Mouse (Mus musculus) embryonic facial prominence, embryonic 12.5 days (tissue): ENCODE results near the gene Fbxo48. TPM values are rescaled to one million over a fixed set of nuclear protein-coding genes. Genes with fewer than 3 reads are reported as not detected.

Experiments
- ATAC-seq: fragments of 200-750 bp; cut with Nextera tagmentation; 2 replicates; pipeline ENCODE4 v1.8.0; 2017; ENCODE audit not compliant: insufficient number of reproducible peaks, insufficient read depth, low FRiP score, low TSS enrichment
- H3K27ac ChIP-seq: fragments of 300-500 bp; sonication (generic); 2 replicates; pipeline ENCODE4 v1.5.1; 2016; ENCODE audit warnings: mild to moderate bottlenecking
- H3K27me3 ChIP-seq: fragments of 300-500 bp; sonication (generic); 2 replicates; pipeline ENCODE4 v1.6.1; 2016; ENCODE audit warnings: mild to moderate bottlenecking, moderate library complexity
- H3K36me3 ChIP-seq: fragments of 300-500 bp; sonication (generic); 2 replicates; pipeline ENCODE4 v1.6.1; 2016; ENCODE audit warnings: mild to moderate bottlenecking
- H3K4me1 ChIP-seq: fragments of 300-500 bp; sonication (generic); 2 replicates; pipeline ENCODE4 v1.6.1; 2016
- H3K4me2 ChIP-seq: fragments of 300-500 bp; sonication (generic); replicated peaks from 2 replicates; pipeline ENCODE4 v1.6.1; 2016; ENCODE audit warnings: mild to moderate bottlenecking, moderate library complexity
- H3K4me3 ChIP-seq: fragments of 300-500 bp; sonication (generic); 2 replicates; pipeline ENCODE4 v1.5.1; 2016; ENCODE audit warnings: mild to moderate bottlenecking
- H3K9ac ChIP-seq: fragments of 300-500 bp; sonication (generic); 2 replicates; pipeline ENCODE4 v1.6.1; 2016; ENCODE audit warnings: mild to moderate bottlenecking, moderate library complexity
- H3K9me3 ChIP-seq: fragments of 300-500 bp; sonication (generic); 2 replicates; pipeline ENCODE4 v1.6.1; 2016; ENCODE audit warnings: mild to moderate bottlenecking, moderate library complexity
- WGBS: fragments of 180-500 bp; shearing (Covaris S2); methylation state at CpG from one replicate; pipeline ENCODE4 v1.1.7; 2016; 5-methylcytosine and 5-hydroxymethylcytosine counted together
- polyA plus RNA-seq: library from polyadenylated mRNA; unstranded; fragments of >200 nt; fragmentation: Nextera tagmentation; extraction: Ambion mirVana; gene quantifications from 2 replicates; pipeline ENCODE4 v1.2.1, GENCODE M21; 2016

The Fbxo48 gene
- polyA plus RNA-seq, 1 experiment from 2014 or later, result 1.6 TPM

DNA sequence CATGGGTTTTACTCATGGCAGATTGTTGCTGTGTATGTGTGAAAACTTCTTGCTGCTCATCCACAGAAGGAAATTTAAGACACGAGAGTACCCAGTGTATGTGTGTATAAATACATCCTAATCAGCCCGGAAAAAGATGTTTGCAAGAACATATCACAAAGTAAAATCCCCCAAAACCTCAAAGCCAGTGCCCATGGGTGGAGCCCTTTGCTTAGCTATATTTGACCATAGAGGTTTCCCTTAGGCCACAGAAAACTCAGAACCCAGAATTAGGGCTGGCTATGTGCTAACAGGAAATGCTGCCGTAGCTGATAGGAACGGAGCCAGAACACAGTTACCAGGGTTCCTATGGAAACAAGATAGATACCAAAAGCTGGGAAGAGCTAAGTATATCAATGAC, 25.8 kb downstream of the Fbxo48 start:
- WGBS, result 84% methylated on average over 4 of the region's 4 CpGs
- Histone ChIP-seq H3K36me3 (no peaks in the 10 kb centered on the region), H3K4me1 (no peaks in the 10 kb centered on the region), H3K9ac (no peak overlapping the region), H3K27ac (no peak overlapping the region), H3K9me3 (no peaks in the 10 kb centered on the region), H3K27me3 (no peaks in the 10 kb centered on the region), H3K4me2 (no peak overlapping the region), H3K4me3 (no peak overlapping the region)
- ATAC-seq, result no peak

DNA sequence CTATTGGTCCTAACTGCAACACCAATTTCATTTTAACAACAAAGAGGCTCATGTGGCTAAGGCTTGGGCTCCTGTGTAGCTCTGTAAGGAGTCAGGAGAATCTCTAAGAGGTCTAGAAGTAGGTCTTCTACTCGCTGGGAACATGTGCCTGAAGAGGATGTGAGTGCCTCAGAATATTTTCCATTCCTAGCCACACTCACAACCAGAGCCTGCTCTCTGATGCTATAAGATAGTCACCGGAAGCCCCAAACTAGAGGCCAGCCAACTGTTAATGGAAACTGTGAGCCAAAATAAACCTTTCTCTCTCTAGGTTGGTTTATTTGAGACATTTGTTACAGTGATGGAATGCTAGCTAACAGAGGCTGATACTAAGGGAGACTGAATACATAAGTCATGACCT, 26.4 kb downstream of the Fbxo48 start:
- Histone ChIP-seq H3K27ac (no peak overlapping the region), H3K27me3 (no peaks in the 10 kb centered on the region), H3K9me3 (no peaks in the 10 kb centered on the region), H3K36me3 (no peaks in the 10 kb centered on the region), H3K9ac (no peak overlapping the region), H3K4me3 (no peak overlapping the region), H3K4me1 (no peaks in the 10 kb centered on the region), H3K4me2 (no peak overlapping the region)
- no peak for ATAC-seq
- 67% methylated on average over 2 of the region's 2 CpGs for WGBS

DNA sequence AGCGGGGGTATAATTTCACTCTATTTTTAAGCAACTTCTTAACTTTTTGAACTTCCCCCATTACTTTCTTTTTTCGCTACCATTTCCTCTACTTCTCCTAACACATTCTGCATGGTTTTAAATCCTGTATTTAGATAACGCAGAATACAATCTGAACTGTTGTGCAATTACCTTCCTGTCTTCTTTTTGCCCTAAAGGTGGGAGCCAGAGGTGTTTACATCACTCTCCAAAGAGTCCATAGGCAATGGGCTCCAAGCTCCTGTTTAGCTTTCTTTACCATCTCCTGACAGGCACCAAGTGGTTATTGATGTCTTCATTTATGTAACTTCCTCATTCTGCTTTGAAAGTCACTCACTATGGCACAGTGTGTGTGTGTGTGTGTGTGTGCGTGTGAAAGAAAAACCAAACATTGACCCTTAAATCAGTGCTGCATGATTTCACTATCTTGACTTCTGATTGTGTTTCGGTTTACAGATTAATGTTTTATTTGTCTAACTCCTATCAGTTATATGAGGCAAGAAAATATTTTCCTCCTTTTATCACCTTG, 27.1 kb downstream of the Fbxo48 start:
- Histone ChIP-seq H3K36me3 (no peaks in the 10 kb centered on the region), H3K27ac (no peak overlapping the region), H3K4me3 (no peak overlapping the region), H3K9me3 (no peaks in the 10 kb centered on the region), H3K4me2 (no peak overlapping the region), H3K9ac (no peak overlapping the region), H3K4me1 (no peaks in the 10 kb centered on the region), H3K27me3 (no peaks in the 10 kb centered on the region)
- ATAC-seq, result no peak
- WGBS, result 89% methylated on average over 5 of the region's 5 CpGs

DNA sequence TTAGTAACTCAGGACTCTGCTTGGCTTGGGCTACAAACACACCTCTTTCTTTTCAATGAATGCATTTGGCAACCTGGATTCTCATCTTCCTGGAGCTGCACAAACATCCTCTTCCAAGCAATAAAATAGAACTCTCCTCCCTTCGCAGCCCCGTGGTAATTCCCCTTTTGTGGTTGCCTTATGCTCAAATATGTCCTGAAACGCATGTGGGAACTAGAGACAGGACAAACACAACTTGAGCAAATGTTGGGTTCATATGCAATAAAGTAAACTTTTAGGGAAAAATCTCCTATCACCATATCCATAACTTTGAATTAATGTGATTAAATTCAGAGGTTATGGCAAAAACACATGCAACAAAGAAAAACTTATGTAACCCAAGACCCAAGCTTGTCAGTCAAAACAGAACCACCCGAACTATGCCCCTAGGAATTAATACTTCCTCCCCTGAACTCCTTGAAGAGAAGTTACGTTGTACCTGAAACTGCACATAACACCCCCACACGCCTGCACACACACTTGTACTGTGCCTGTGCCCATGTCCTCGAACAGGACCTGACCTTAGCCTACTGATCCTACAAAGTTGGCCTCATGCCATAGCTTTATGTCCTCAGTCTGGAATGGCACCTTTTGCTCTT, 35.5 kb downstream of the Fbxo48 start:
- Histone ChIP-seq H3K27ac (no peak overlapping the region), H3K9ac (no peak overlapping the region), H3K9me3 (no peaks in the 10 kb centered on the region), H3K36me3 (no peaks in the 10 kb centered on the region), H3K27me3 (no peaks in the 10 kb centered on the region), H3K4me2 (no peak overlapping the region), H3K4me3 (no peak overlapping the region), H3K4me1 (no peaks in the 10 kb centered on the region)
- ATAC-seq, result no peak
- 80% methylated on average over 7 of the region's 7 CpGs for WGBS

DNA sequence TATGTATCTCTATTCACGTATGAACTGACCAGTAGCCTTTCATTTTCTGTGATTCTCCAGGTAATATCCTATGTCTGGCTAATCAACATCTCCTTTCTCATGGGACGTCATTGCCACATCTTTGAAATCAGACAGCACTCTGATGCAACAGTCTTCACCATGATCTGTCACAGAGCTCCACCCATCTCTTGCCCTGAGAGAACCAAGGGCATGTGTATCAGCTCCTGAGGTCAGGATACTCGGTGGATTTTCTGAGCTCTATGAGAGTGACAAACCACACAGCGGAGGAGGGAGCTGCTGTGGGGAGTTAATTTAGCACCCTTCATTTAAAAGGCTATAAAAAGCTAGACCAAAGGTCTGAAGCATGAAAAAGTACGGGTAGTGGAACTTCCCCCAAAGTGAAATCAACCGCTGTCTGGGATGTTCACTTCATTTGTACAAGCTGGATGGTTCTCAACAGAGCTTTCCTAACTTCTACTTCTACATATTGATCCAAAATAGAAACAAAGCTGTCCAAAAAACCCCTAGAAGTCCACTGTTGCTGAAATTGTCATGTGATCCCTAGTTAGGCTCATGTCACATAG, 36.7 kb downstream of the Fbxo48 start:
- no peak for ATAC-seq
- Histone ChIP-seq H3K4me3 (no peak overlapping the region), H3K9me3 (no peaks in the 10 kb centered on the region), H3K27me3 (no peaks in the 10 kb centered on the region), H3K9ac (no peak overlapping the region), H3K36me3 (no peaks in the 10 kb centered on the region), H3K27ac (no peak overlapping the region), H3K4me1 (no peaks in the 10 kb centered on the region), H3K4me2 (no peak overlapping the region)
- WGBS, result 73% methylated on average over 6 of the region's 6 CpGs

DNA sequence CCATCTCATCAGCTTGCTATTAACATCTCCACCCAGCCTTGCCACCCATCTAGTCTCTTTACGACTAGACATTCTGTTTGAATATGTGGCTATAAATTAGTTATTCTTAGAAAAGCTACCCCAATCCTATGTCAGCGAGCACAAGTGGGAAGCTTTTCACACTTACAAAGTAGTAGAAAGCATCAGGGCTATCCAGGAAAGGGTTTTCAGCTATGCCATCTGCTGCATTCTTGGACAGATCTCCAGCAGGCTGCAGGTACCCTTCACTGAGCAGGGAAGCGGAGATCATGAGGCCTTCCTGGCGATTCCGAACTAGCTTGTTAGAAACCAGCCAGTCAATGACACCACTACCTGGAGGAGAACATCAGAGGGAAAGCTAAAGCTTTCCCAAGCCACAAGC, 38.7 kb downstream of the Fbxo48 start:
- no peaks in the 10 kb centered on the region for H3K4me1 ChIP-seq

DNA sequence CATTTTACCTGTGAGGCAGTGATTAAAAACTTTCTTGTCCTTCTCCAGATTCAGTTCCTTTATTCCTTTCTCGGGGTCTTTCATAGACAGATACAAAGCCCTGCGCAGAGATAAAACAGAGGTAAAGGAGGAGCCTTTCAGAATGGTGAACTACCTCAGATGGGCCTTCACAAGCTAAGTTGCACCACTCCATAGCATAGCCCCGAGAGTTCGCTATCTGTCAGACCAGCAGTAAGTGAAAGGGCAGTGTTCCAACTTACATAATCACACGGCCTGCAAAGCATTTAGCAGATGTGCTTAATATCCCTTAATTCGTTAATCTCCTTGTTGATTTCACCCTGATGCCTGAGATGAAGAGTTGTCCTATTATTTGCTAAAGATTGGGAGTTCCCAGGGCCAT, 41.7 kb downstream of the Fbxo48 start:
- no peak for ATAC-seq
- H3K36me3 ChIP-seq, result no peaks in the 10 kb centered on the region
- no peaks in the 10 kb centered on the region for H3K9me3 ChIP-seq
- no peak overlapping the region for H3K4me2 ChIP-seq
- 83% methylated on average over 6 of the region's 6 CpGs for WGBS
- no peaks in the 10 kb centered on the region for H3K27me3 ChIP-seq
- H3K9ac ChIP-seq, result no peak overlapping the region
- H3K27ac ChIP-seq, result no peak overlapping the region
- H3K4me1 ChIP-seq, result no peaks in the 10 kb centered on the region
- no peak overlapping the region for H3K4me3 ChIP-seq

More for the DNA sequence above, 38.7 kb downstream of the Fbxo48 start:
- H3K9ac ChIP-seq, result no peak overlapping the region
- H3K27me3 ChIP-seq, result no peaks in the 10 kb centered on the region
- H3K9me3 ChIP-seq, result no peaks in the 10 kb centered on the region
- H3K36me3 ChIP-seq, result no peaks in the 10 kb centered on the region
- 93% methylated on average over 5 of the region's 5 CpGs for WGBS
- no peak overlapping the region for H3K4me3 ChIP-seq
- no peak for ATAC-seq
- H3K4me2 ChIP-seq, result no peak overlapping the region
- no peak overlapping the region for H3K27ac ChIP-seq

DNA sequence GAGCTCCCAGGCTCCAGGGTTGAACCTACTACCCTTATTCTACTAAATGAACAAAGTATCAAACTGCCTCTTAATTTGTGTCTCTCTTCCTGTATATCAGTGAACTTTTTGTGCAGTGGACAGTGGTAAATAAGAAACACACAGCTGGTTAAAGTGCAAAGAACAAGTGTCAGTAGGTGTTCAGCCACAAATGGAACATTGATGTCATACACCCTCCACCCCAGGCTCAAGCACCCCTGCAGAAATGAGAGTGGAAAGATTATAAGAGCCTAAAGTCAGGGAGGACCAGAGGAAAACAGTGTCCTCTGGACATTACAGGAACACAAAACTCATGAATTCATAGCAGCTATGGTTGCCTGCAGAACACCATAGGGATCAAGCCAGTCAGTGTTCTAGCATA, 45.6 kb downstream of the Fbxo48 start:
- Histone ChIP-seq H3K9me3 (no peaks in the 10 kb centered on the region), H3K36me3 (no peaks in the 10 kb centered on the region), H3K27ac (no peak overlapping the region), H3K4me2 (no peak overlapping the region), H3K4me1 (no peaks in the 10 kb centered on the region), H3K27me3 (no peaks in the 10 kb centered on the region), H3K4me3 (no peak overlapping the region), H3K9ac (no peak overlapping the region)
- no peak for ATAC-seq

DNA sequence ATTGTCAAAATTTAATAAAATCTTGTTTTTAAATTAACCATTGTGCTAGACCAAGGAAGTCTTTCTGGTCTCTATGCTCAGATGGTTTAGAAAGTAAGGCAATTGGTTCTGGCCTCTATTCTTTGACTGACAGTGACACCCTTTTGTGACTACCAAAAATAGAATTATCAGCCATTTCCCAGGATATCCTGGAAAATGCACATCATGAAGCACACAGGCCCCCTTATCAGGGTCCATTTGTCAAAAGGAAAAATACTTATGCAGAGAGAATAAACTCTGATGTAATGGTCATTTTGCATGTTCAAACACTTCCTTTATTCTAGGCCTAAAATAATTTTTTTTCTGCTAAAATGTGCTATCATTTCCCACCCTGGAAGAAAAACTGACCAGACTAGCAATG, 46.3 kb downstream of the Fbxo48 start:
- Histone ChIP-seq H3K36me3 (no peaks in the 10 kb centered on the region), H3K27me3 (no peaks in the 10 kb centered on the region), H3K27ac (no peak overlapping the region), H3K9ac (no peak overlapping the region), H3K9me3 (no peaks in the 10 kb centered on the region), H3K4me3 (no peak overlapping the region), H3K4me1 (no peaks in the 10 kb centered on the region), H3K4me2 (no peak overlapping the region)
- no peak for ATAC-seq

DNA sequence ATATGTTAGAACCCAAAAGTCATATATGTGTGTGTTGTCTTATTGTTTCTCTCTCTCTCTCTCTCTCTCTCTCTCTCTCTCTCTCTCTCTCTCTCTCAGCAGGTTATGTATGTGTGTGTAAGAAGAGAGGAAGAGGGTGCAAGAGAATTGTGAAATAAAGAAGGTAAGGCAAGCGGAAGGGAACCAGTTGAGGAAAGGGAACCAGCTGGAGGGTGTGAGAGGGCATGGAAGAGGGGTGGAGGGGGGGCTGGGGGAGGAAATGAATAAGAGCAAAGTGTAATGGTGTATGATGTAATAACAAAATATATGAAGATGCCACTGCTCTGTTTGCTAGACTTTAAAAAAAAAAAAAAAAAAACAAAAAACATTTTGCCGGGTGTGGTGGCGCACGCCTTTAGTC, 48.2 kb downstream of the Fbxo48 start:
- no peak for ATAC-seq
- no peak overlapping the region for H3K27ac ChIP-seq
- WGBS, result 92% methylated on average over 4 of the region's 4 CpGs
- no peaks in the 10 kb centered on the region for H3K27me3 ChIP-seq
- H3K4me3 ChIP-seq, result no peak overlapping the region
- no peaks in the 10 kb centered on the region for H3K36me3 ChIP-seq
- H3K4me1 ChIP-seq, result no peaks in the 10 kb centered on the region
- no peak overlapping the region for H3K9ac ChIP-seq
- H3K9me3 ChIP-seq, result no peaks in the 10 kb centered on the region
- H3K4me2 ChIP-seq, result no peak overlapping the region

DNA sequence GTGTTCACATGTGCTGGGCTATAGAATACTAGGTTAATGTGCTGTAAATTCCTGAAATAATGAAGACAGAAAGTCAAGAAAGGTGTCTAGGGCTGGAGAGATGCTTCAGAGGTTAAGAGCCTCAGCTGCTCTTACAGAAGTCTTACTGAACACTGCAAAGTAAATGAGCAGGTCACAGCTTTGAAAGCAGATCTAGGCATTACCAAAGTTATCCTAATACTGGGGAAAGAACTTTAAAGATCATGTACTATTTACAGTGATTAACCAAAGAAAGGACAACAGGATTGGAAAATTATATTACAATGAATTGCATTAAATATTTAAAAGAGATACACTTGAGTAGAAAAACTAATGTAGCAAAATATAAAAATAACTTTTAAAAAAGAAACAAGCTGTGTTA, 48.8 kb downstream of the Fbxo48 start:
- ATAC-seq, result no peak
- Histone ChIP-seq H3K4me2 (no peak overlapping the region), H3K27ac (no peak overlapping the region), H3K4me3 (no peak overlapping the region), H3K4me1 (no peaks in the 10 kb centered on the region), H3K9ac (no peak overlapping the region), H3K27me3 (no peaks in the 10 kb centered on the region), H3K9me3 (no peaks in the 10 kb centered on the region), H3K36me3 (no peaks in the 10 kb centered on the region)

DNA sequence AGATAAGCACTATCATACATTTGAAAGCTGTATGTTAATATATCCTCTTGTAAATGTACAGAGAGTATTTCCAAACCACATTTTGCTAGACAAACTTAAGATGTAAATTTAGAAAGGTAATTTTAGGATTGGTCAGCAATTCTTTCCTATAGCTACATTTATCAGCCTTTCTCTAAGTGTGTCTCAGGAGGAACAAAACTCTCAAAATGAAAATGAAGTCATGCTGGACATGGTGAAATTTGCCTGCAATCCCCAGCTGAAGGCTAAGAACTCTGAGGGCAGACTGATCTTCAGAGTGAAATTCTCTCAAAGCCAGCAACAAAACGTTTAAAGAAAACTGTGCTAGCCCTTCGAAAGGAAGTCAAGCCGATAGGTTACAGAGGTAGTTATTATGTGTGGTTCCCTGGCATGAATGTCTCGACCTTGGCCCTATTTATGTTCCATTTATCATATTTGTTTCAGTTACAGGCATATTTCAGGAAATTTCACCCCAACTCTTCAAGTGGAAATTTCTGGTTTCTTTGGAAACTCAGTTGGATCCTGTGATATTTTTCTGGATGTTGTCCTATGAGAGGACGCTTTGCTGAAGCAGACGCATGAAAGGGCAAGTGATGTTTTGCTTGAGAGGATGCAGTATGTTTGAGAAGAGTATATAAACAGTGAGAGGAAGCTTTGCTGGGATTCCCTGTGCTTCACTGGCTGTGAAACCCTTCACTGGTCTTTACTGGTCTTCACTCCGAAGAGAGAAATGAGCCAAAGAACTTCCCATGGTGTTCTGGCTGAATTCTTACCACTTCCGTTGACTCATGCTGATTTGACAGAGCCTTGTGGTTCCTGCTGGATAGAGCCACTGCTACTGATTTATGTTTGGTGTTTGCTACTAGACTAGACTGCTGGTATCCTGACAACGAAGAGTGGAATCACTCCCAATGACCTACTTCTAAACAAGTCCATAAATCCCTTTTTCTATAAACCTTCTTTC, 49.5 kb downstream of the Fbxo48 start:
- Histone ChIP-seq H3K4me2 (no peak overlapping the region), H3K9me3 (no peaks in the 10 kb centered on the region), H3K9ac (no peak overlapping the region), H3K4me3 (no peak overlapping the region), H3K4me1 (no peaks in the 10 kb centered on the region), H3K27ac (no peak overlapping the region), H3K36me3 (no peaks in the 10 kb centered on the region), H3K27me3 (no peaks in the 10 kb centered on the region)
- no peak for ATAC-seq
- 77% methylated on average over 9 of the region's 9 CpGs for WGBS
